Mouse (Mus musculus): Measurements from ENCODE around the gene Bcam.

Gene Bcam

DNA sequence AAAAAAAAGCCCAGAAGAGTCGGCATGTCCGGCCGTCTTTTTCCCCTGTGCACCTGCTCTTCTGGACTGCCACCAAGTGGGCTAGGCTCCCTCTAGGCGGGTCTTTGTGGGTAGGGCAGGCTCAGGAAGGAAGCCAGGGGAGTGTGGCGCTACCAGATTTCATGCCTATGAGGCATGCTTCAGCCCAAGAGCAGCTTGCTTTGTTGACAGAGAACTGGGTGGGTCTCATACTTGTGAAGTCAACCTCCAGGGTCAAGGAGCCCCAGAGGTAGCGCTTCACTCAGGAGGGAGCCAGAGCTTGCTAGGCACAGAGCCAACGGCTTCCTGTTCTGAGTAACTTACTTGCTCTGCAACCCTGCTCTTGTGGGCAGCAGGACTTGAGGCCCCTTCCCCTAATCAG, 17.2 kb downstream of the Bcam start:
- in situ Hi-C loops (cut with MboI), result no loop called here

DNA sequence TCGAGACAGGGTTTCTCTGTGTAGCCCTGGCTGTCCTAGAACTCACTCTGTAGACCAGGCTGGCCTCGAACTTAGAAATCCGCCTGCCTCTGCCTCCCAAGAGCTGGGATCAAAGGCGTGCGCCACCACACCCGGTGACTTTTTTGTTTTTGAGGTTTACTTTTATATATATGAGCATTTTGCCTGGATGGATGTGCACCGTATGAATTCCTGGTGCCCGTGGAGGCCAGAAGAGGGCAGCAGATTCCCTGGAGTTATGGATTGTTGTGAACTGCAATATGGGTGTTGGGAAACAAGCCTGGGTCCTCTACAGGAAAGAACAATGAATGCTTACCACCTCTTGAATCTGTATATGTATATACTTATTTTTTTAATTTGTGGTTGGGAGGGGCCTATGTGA, 18.2 kb downstream of the Bcam start:
- in situ Hi-C loops (cut with MboI), result no loop called here

DNA sequence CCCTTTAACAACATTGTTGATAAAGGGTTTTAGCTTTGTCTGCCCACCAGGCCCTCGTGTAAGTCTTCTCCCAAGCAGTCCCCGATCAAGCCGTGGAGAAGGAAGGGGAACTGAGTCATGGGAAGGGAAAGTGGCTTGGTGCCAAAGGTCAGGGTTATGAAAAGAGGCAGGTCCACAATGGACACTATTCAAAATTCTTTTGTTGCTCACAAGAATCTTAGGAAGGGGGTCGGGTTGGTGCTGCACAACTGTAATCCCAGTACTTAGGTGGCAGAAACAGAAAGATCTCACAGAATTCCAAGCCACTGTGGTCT, 19.8 kb downstream of the Bcam start:
- in situ Hi-C loops (cut with MboI), result no loop called here

DNA sequence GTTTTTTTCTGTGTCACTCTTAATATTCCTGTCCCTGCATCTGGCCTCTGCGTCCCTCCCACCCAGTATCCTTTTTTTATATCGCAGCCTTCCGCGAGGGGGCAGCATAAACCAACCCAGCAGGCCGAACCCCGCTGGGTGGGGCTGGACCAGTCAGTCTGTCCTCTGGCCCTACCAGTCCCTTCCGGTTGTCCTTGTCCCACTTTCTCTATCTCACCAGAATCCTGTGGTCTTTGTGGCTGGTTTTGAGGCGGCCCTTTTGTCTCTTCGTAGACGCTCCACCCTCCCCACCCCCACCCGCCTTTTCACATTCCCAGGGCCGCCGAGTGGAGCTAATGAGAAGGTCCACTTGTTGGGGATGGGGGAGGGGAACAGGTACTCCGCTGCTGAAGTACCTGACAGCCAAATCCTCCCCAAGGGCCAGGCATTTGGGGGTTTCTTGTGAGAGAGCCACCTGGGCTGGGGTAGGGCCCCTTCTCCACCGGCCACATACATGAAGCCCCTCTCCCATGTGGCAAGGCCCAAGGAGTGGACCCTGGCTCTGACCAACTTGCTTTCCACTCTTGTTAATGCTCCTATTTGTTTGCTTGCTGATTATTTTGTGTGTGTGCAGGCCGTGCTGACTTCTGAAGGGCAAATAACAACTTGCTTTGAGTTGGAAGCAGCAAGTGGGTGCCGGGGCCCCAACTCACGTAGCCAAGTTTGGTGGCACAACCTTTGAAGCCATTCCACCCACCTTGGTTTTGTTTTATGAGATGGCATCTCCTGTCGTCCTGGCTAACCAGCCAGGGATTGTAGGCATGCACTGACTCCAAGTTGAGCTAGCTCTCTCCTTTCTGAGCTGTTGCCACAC, 20.4 kb downstream of the Bcam start, which contains the start of gene Nectin2:
Nectin2 (minus strand) TSS at position 267 of the 853 bp plus-strand sequence.
- in situ Hi-C loops (cut with MboI), result no loop called here

DNA sequence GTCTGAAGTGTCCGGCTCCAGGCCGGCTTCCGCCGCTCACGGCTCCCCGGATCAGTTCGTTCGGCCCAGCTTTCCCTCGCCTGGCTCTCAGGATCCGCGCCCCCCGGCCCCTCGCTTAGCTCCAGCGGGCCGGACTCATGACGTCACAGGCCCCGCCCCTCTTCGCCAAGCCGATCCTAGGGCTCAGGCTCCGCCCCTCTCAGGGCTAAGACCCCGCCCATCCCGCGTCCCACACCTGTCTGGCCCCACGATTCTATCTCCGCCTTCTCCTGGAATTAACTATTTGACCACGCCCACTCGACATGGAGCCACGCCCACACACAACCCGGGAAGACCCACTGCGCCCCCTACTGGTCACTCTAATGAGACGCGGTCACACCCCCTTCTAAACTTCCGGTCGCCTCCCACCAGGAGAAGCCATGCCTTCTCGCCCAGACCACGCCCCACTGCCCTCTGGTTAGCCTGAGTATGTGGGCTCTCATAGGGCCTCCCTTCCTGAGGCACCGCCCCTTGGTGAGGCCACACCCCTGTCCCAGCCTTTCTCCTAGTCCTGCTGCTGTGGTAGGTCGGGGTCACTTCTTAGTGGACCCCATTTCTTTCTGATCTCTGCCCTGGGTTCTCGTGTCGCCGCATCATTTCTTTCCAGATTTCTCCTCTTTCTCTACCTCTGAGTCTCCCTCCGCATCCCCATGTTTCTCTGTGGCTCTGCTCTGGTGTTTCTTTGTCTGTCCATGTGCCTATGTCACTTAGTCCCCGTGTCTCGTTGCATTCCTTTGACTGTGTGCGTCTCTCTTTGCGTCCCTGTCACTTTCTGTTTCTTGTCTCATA, 21.2 kb downstream of the Bcam start:
- in situ Hi-C loops (cut with MboI), result no loop called here

DNA sequence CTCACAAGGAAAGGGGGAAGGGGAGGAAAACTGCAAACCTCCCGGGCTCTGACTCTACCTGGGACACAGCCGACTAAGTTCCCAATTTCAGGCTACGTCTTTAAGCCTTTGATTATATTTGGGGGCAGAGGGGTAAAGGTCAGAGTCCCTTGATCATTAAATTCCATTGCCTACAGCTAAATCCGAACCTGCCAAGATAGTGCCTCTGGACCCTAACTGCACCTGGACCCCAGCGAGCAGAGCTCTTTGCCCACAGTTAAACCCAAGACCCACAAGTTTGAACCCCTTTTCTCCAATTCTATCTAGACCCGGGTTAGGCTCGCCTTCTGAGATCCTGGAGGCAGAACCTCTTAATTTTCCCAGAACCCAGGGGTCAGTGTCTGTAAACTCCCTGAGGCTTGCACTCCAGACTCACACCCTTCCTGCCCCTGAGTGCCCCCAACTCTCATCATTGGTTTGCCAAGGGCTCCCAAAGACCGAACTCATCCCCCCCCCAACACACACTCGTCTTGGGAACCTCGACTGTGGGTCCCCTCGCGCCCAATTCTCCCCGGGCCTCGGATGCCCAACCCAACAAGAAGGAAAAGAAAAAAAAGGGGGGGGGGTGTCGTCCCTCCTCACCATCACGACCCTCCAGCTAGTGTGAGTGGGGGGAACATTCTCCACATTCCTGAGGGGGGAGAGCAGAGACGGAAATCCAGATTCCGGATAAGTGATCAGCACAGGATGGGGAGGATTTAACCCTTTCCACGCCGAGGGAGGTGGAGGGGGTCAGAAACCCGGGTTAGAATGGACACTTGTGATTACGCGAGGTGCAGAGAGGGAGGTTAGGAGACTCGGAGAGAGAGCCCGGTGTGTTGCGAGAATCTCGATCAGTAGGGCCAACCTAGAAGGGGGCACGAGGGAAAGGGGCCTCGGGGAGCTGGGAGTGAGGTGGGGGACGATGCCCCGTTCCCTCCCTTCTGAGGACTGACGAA, 22.3 kb downstream of the Bcam start:
- in situ Hi-C loops (cut with MboI), result no loop called here

DNA sequence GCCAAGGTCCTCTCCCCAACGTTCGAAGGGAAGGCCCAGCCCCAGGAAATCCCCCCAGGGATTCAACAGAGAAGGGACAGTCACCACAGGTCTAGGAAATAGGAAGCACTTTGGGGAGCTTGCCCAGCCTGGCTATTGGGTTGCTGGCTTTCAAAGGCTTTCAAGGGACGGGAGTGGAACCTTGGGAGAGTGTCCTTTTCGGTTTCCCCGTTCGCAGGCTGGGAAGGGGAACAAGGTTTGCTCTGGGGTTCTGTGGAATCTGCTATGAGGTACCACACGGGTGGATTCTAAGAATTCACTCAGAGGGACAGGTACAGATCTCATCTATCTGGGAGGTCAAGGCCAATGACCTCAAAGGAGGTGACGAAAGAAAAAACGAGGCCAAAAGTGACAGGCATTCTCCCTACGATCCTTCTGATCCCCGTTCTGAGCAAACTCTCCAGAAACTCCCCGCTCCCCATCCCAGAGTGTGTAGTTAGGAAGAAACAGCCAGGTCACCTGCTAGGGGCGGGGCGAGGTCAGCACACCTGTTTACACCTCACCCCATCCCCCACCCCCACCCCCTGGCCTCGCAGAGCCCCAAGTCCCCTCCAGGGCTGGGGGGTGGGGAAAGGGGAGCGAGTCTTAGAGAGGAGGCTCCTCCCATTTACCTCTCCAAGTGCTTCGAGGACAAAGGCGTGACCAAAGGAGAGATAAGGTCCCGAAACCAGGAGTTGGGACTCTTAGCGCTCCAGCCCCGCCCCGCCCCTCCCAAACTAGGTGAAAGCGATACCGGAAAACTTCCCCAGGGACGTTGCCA, 23.2 kb downstream of the Bcam start:
- in situ Hi-C loops (cut with MboI), result no loop called here

DNA sequence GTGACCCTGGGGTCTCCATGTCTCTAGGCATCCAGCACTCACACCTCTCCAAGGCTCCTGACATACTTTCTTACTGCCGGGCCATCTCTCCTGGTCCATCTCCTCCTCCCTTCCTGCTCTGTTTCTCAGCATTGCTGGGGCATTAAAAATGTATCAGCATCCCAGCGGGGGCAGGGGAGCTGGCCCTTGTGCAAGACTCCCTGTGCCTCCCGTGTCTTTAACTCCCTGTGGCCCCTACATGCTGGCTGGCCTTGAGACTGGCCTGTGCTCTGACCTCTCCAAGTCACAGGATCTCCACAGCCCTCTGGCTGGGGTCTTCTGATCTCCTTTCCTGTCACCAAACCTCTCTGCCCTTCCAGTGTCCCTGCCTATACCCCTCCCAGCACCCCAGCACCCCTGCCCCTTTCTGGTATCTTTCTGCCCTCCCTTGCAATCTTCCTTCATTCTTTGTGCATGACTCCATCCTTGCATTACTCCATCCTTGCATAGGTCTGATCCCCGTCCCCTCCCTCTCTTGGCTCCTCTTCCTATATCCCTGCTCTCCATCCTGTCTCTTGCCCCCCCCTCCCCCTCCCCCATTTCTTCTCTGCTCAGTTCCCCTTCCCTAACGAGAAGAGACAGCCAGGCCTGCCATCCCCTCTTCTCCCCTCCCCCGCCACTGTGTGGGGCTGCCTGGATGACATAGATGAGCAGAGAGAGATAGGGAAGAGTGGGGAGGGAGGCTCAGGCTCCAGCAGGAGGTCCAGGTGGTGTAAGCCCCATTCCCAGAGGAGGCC, 24.2 kb downstream of the Bcam start:
- in situ Hi-C loops (cut with MboI), result no loop called here

DNA sequence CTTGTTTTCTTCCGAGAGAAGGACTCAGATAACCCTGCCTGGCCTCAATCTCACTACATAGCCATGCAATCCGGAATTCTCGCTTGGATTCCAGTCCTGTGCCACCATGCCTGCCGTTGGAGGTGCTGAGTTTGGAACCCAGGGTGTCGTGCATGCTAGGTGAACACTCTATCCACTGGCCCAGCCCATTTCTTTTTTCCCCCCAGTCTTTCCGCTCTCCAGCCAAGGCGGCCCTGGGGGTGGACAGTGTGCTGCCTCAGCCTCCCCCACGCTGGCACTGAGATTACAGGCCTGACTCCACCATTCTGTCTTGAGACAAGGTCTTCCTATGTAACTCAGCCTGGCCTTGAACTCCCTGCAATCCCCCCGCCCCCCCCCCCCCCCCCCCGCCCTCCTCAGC, 24.8 kb downstream of the Bcam start:
- in situ Hi-C loops (cut with MboI), result no loop called here

DNA sequence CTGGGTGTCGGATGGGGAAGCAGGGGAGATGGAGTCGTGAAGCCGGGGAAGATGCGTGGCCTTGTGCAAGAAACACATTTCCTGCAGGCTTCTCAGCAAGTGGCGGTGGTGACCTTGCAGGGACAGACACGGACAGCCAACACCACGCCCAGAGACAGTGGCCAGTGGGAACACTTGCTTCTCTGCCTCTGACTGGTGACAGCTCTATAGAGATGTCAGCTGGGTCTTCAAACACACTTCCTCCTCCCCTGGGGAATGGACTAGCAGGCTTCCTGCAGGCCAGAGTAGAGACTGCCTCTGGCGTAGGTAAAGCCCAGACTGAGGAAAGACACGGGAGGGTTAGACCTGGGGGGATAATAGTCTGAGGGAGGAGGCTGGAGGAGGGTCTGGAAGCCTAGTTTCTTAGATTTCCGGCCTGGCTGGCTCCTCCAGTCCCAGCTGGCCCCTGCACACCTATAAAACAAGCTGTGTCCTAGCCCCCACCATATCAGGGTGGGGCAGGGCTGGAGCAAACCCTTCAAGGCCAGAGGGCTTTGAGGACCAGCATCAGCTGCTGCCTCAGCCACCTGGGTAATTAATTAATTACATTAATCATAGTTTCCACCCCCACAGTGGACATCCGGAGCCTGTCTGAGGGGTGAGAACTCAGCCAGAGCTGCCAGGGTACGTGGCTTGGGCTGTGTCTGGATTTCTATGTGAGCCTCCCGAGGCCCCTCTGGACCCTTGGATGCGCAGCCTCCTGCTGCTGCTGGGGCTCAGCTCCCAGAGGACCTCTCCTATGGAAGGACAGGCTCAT, 26.0 kb downstream of the Bcam start:
- in situ Hi-C loops (cut with MboI), result no loop called here

DNA sequence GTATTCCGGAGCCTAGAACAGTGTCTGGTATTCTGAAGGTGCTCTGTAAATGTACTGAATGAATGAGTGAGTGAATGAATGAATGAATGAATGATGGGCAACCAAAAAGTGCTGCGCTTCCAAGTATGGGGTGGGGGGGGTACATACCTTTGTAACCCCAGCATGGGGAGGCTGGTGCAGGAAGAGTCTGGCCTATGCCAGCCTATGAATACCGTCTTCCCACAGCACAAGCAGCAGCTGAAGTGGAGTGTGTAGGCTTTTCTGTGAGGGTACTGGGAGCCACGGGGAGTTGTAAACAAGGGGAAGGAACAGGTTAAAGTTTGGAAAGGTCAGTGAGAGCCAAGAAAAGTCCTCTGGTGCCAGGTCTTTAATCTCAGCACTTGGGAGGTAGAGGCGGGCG, 27.0 kb downstream of the Bcam start:
- in situ Hi-C loops (cut with MboI), result no loop called here

DNA sequence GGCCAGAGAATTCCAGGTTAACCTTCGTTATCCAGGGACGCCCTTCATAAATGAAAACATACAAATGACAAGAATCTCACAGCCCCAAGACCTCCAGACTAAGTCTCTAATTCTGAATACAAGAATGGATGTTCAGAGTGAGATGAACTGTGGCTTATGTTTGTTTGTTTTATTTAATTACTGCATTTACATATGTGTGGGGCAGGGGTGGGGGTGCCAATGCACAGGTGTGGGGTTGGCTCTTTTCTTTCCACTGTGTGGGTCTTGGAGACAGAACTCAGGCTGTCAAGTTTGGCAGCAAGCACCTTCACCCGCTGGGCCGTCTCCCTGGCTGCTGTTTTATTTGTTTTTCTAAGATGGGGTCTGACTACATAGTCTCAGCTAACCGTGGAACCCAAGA, 28.3 kb downstream of the Bcam start:
- in situ Hi-C loops (cut with MboI), result no loop called here

DNA sequence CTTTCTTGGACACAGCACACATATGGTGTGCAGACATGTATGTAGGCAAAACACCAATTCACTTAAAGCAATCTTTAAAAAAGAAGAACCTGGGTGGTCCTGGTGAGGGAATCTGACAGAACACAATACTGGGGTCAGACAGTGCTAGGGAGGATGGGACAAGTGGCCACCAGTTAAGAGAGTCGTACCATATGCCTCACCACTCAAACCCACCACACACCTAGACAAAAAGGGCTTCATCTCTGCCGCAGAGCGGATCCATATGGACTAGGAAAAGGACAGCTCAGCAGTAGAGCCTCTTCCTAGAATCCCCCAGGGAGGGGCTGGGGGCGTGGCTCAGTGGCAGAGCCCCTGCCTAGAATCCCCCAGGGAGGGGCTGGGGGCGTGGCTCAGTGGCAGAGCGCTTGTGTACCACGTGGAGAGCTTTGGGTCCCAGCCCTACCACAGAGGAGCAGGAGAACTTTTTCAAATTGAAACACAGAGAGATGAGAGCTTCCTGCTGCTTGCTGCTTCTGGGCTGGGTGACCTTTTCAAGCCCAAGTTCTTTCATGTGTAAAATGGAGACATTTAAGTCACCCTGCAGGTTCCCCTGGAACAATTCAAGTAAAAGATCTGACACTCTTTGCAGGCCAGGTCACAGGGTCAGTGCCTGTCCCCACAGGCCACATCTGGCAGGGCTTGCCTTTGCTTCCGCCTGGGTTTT, 29.3 kb downstream of the Bcam start:
- in situ Hi-C loops (cut with MboI), result no loop called here

DNA sequence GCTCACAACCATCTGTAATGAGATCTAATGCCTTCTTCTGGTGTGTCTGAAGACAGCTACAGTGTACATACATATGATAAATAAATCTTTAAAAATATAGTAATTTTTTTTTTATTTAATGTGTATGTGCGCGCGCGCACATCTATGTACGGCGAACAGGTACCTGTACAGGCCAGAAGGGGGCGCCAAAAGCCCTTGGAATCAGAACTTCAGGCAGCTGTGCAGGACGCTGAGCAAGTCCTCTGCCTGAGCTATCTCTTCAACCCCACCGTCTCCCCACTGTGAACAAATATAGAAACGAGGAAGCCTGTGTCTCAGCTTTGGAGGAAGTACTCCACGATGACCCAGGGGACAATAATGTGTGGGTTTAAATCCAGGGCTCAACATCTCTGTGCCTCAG, 30.5 kb downstream of the Bcam start:
- in situ Hi-C loops (cut with MboI), result no loop called here

DNA sequence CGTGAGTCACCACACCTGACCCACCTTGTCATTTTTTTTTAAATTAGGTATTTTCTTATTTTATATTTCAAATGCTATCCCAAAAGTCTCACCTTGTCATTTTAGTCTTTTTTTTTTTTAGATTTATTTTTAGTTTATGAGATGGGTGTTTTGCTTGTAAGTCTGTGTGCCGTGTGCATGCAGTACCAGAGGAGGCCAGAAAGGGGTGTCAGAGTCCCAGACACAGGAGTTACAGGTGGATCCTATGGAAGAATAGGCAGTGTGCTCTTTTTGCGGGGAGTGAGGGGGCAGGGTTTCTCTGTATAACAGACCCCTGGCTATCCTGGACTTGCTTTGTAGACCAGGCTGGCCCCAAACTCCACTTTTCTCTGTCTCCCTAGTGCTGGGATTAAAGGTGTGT, 32.0 kb downstream of the Bcam start:
- in situ Hi-C loops (cut with MboI), result no loop called here

DNA sequence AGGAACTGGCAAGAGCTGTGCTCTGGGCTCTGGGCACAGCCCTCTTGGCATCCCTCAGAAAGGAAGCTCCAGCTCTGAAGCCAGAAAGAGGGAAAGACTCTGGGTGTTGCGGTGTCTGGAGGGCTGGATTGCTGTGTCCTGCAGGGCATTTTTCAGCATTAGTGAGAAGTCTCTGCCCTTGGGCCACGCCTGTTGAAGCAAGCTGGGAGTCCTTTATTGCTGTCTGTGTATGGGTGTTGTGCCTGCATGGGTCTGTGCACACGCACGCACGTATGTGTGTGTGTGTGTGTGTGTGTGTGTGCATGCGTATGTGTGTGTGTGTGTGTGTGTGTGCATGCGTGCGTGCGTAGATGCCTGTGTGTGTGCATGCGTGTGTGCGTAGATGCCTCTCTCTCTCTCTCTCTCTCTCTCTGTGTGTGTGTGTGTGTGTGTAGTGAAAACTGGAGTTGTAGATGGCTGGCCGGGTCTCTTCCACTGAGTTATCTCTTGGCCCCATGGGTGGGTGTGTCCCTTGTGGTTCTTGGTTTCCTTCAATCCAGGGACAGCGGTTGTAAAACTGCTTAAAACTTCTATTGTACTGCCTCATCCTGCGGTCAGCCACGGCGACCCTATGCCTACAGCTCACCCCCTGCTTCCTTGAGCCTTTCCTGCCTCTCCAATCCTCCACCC, 34.3 kb downstream of the Bcam start:
- in situ Hi-C loops (cut with MboI), result no loop called here

DNA sequence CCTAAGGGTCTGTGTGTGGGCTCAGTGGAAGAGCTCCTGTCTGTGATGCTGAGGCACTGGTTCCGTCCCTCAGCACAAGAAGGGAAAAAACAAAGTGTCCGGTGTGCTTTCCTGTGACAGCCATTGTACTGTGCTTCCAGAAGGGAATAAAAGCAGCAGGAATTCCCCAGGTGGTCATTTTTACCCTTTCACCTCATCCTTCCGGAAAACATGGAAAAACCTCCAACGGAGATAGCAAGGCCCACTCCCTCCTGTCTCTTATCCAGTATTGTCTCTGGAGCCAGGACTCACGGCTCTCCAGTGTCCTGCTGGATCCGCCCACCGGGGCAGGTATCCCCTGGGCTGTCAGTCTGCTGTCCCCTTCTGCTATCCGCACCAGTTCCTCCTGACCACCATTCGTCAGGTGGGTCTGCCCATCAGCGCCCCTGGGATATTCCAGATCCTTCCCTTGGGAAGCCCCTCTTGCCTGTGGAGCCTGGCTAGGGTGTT, 36.6 kb downstream of the Bcam start:
- in situ Hi-C loops (cut with MboI), result no loop called here

DNA sequence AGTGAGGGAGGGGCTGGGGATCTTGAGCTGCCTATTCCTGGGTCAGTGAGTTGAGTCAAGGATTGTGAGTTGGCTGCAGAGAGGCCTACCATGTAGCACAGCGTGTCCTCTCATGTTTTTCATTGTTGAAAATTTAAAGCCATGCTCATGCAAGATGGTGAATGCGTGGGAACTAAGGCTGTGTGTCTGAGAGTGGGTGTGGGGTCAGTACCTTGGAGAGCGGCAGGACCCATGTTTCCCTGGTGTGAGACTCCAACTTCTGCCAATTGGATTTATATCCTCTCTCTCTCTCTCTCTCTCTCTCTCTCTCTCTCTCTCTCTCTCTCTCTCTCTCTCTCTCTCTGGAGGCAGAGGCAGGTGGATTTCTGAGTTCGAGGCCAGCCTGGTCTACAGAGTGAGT, 44.3 kb downstream of the Bcam start:
- in situ Hi-C loops (cut with MboI), result no loop called here

Data from mature B cell (primary cell).